Mouse (Mus musculus) liver, adult 10 weeks (tissue): ENCODE results near the gene Mpnd. TPM values are rescaled to one million over a fixed set of nuclear protein-coding genes. Genes with fewer than 3 reads are reported as not detected.

Source experiments
- polyA plus RNA-seq: library from polyadenylated mRNA; stranded (reverse); fragments of 350-450 nt; fragmentation: Illumina TruSeq; extraction: RNeasy Lipid Tissue Mini Kit (QIAGEN cat#74804); gene quantifications from one replicate; pipeline ENCODE4 v1.2.3, GENCODE M21; 2014; ENCODE audit warnings: low read depth, low replicate concordance

The Mpnd gene
- 1.8 TPM for polyA plus RNA-seq

DNA sequence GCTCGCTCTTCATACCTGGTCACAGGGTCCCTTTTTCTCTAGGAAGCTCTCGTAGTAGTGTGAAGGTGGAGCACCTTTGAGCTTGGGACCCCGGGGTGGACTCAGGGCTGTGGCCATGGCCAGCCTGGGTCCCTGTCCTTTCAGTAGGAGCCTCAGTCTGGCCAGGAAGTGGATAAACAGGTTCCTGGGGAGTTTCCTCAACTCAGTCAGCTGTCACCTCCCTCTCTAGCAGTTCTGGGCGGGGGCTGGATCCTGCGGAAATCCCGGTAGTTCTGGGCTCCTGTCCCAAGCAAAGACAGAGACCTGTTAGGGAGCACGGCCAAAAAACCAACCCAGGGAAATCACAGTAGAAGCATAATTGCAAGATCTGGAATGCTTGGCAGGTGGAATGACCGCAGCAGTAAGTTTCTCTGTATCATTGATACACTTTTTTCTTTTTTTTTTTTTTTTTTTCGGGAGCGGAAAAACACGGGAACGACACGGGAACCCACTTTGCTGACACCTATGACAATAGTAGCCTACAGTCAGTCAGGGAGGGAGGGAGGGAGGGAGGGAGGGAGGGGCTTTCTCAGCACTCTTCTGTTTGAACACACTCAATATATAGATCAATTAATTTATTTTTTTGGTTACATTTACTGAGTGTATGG is at the start of gene Mpnd, which contains the start of gene Stap2:
Gene Mpnd (plus strand): TSS at position 297 of the 647 bp plus-strand sequence.
Gene Stap2 (minus strand): TSS at position 170 of the 647 bp plus-strand sequence.

DNA sequence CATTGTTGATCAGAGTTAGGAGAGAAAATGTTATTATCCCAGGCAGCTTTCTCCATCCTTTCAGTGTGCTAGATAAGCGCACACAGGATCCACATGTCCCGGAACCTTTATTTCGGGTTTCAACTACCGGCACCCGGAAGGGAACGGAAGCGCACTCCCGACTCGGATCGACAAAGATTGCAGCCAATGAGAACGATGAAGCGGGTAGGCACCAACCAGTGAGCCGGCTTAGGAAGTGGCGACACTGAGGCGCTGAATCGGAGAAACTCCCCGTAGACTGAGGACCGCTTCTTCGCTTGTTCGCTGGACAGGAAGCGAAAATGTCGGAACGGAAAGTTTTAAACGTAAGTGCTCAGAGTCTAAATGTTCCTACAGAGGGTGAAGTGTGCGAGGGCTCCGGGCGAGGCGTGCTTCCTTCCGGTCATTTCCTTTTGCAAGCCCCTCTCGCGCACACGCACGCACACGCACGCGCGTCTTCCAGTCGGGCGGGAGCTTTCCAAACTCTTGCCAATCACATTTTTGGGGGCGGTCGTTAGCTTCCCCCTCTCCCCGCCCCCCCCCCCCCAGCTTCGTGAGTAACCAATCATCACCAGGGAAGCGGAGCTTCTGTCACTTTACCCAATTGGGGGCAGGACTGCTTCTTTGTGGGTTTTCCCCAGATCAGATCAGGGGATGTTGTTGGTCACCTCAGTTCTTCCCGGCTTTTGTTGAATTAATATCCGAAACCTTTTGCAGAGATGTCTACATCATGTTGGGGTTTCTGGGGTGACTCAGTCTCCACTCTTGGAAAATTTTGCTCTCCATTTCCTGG is 46.4 kb upstream of the Mpnd start, which contains the start of gene Yju2:
Gene Yju2 (plus strand): TSS at position 182 of the 811 bp plus-strand sequence.

DNA sequence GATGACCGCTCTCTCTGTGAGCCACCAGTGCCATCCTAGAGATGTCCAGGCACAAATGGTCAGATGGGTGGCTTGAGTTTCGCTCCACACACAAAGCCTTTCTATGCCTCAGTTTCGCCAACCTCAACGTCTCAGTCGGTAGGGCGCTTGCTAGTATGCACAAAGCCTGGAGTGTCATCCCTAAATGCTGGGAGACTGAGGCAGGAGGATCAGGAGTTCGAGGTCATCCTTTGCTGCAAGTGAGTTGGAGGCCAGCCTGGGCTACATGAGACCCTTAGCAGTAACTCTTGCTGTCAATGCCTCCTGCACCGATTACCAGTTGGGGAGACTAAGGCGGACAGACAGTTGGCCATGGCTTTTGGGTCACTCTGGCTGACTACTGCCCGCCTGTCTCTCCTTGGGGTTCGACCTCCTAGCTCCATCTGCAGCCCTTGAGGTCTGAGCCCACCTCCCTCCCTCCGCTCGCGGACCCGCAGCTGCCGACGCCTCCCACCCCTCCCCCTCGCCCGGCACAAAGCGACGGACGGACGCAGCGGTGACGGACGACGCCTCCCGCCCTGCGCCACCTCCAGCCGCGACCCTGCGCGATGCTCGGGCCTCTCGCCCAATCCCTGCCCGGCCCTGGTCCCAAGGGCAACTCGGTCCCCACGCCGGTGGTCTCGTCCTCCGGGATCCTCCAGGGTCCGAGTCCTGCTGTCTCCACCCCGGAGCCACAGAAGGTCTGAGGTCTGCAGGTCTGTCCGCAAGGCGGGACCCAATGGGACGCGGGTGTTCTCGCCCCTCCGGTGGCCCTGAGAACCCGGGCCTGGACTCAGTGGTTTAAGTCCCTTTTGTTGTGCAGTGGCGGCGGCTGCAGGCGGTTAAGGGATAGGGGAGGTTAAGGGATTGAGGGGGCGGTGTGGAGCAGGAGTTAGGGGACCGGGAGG is 35.3 kb upstream of the Mpnd start, which contains the start of gene Shd:
Gene Shd (plus strand): TSS at position 502 of the 926 bp plus-strand sequence.

DNA sequence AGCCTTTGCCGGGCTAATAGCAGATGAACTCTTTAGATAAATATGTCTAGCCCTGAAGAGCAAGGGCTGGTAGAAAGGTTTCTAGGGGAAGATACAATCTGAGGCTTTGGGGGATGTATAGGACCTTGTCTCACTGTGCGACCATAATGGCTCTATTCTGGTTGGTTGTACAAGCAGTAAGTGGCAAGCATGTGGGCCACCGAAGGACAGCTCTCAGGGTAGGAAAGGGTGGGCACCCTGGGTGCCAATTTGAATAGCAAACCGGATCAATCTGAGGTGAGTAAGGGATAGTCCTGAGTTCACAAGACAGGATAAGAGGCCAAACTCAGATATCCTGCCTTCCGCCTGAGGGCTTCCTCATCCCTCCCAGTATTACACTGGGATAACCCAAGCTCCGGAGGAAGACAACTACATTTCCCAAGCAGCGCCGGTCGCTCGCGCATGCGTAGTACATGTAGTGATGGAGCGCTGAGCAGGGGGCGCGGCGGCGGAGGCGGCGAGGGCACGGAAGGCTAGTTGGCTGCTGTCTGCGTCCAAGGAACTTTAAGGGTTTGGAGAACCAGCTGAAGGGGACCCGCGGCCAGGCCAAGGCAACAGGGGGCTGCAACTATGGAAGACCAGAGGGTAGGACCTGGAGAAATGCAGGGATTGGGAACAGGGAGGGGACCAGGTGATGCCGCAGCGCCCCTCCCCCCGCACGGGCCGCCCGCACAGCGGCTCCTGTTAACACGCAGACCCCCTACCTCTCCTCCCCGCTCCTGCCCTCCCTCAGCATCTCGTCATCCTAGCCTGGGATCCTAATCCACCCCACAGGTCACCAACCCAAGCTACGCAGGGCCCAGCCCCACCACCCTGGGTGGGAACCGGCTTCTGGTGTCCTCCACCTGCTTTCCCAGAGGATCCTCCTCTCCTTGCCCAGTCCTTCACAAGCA is 19.2 kb upstream of the Mpnd start, which contains the start of gene Fsd1:
Gene Fsd1 (plus strand): TSS at position 480 of the 932 bp plus-strand sequence.

DNA sequence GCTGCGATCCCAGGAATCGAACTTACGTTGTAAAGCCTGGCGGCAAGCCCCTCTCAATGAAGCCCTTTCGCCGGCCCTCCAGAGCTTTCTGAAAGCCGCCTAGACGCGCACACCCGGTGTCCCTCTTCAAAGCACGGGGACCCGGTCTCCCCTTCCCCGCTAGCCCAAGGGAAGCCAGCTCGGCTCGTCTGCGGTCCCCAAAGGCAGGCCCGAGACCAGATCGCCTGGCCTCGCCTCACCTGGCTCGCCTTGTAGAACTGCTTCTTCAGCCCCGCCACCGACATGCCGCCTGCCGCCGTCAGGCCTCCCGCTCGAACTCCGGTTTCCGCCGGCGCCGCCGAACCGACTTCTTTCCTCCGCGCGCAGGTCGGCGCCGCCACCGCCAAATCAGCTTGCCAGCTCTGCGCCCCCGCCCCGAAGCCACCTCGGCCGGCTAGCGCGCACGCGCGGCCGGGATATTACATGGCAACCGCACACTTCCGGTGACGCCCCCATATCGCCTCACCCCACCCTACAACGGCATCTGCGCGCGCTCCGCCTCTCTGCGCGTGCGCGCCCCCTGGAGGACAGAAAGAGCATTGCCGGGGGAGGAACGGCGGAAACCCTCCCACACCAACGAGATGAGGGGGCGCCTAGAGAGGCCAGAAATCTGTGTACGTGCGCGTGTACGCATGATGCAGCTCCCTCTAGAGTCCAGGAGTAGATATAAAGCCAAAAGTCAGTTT is 30.8 kb downstream of the Mpnd start, which contains the start of gene Sh3gl1:
Gene Sh3gl1 (minus strand): TSS at position 460 of the 725 bp plus-strand sequence.

DNA sequence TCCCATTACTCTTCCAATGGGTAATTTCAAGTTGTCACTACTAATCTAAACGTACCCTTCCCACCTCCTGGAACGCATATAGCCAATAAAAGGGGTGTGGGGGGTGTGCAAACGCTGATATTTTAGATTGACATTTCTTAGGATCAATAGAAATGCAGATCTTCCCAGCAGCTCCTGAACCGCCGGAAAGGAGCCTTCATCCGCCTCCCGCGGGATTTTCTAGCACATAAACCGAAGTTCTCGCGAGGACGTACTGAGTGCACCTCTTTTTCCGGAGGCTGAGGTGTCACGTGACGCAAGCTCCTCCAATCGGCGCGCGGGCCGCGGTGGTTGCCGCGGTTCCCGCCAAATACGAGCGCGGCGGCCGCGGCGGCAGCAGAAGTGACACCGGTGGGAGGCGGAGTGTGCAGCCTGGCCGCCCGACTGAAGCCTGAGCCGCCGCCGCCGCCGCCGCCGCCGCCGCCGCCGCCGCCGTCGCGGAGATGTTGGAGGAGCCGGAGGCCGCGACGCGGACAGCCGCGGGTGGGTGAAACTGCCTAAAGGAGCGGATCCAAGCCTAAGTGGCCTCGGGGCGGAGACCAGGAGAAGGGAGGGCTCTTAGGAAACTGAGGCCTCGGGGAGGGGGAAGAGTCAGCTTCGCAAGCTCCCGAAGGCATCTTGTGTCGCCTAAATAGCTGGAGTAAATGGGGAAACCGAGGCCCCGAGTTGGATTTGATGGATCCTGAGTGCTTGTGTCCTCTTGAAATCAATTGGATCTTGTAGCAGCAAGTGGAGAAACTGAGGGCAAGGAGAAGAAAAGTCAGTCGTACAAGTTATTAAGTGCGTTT is 34.7 kb downstream of the Mpnd start, which contains the start of gene Chaf1a:
Gene Chaf1a (plus strand): TSS at position 410 of the 827 bp plus-strand sequence.

Other genes with a start within 250 kb of the Mpnd start
- gene Zfp119a, start 126.8 kb upstream of the Mpnd start, polyA plus RNA-seq = 15.8 TPM
- gene Zfp959, start 113.6 kb upstream of the Mpnd start, polyA plus RNA-seq = 23.9 TPM
- gene Zfp119b, start 56.2 kb upstream of the Mpnd start, polyA plus RNA-seq = 11.8 TPM
- not detected for gene Ebi3, start 53.1 kb upstream of the Mpnd start, polyA plus RNA-seq
- gene Yju2, start 46.6 kb upstream of the Mpnd start, polyA plus RNA-seq = 0.45 TPM
- gene Shd, start 35.2 kb upstream of the Mpnd start, polyA plus RNA-seq = not detected
- gene Fsd1, start 19.2 kb upstream of the Mpnd start, polyA plus RNA-seq = not detected
- gene Stap2, start 127 bp upstream of the Mpnd start, polyA plus RNA-seq = 10.6 TPM
- gene Sh3gl1, start 30.9 kb downstream of the Mpnd start, polyA plus RNA-seq = 0.42 TPM
- 0.13 TPM for gene Chaf1a, start 34.7 kb downstream of the Mpnd start, polyA plus RNA-seq
- gene Ubxn6, start 69.3 kb downstream of the Mpnd start, polyA plus RNA-seq = 15.0 TPM
- gene Hdgfl2, start 73.9 kb downstream of the Mpnd start, polyA plus RNA-seq = 4.5 TPM
- 0.24 TPM for gene Plin4, start 104.1 kb downstream of the Mpnd start, polyA plus RNA-seq
- gene Plin5, start 111.9 kb downstream of the Mpnd start, polyA plus RNA-seq = 8.7 TPM
- 5.9 TPM for gene Lrg1, start 116.3 kb downstream of the Mpnd start, polyA plus RNA-seq
- not detected for gene Sema6b, start 134.6 kb downstream of the Mpnd start, polyA plus RNA-seq
- 7.9 TPM for gene Tnfaip8l1, start 156.8 kb downstream of the Mpnd start, polyA plus RNA-seq
- gene Mydgf, start 178.2 kb downstream of the Mpnd start, polyA plus RNA-seq = 15.3 TPM
- gene Dpp9, start 213.2 kb downstream of the Mpnd start, polyA plus RNA-seq = 1.1 TPM